ENCODE assay signal across 30 mouse cellular contexts in genomic region chr9:14728365-14728764, GRCm38 (mm10). TPM values are rescaled to one million over a fixed set of nuclear protein-coding genes. Genes with fewer than 3 reads are reported as not detected.
"Had no signal": no experiment of that assay in that cellular context is flagged by ENCODE, and none has a peak within 500 bp of the region (broad histone marks: within the 10 kb centered on the region; RNA-seq: fewer than 3 reads in every experiment).

No protein-coding gene starts in this region.

- H3K9ac ChIP-seq: embryonic facial prominence, embryonic 12.5 days; embryonic facial prominence, embryonic 13.5 days; embryonic facial prominence, embryonic 15.5 days; forebrain, embryonic 12.5 days; forebrain, embryonic 13.5 days; forebrain, embryonic 15.5 days; forebrain, postnatal 0 days had no signal

- H3K9me3 ChIP-seq: embryonic facial prominence, embryonic 10.5 days; embryonic facial prominence, embryonic 12.5 days; embryonic facial prominence, embryonic 13.5 days; embryonic facial prominence, embryonic 15.5 days; forebrain, embryonic 10.5 days; forebrain, embryonic 12.5 days; forebrain, embryonic 13.5 days; forebrain, embryonic 15.5 days had no signal

- H3K36me3 ChIP-seq: embryonic facial prominence, embryonic 10.5 days; embryonic facial prominence, embryonic 12.5 days; embryonic facial prominence, embryonic 13.5 days; embryonic facial prominence, embryonic 15.5 days; forebrain, embryonic 10.5 days; forebrain, embryonic 12.5 days; forebrain, embryonic 15.5 days had no signal

- ATAC-seq: forebrain, embryonic 13.5 days; forebrain, embryonic 14.5 days; forebrain, embryonic 15.5 days; forebrain, embryonic 16.5 days; forebrain, postnatal 0 days had no signal

- H3K4me3 ChIP-seq: embryonic facial prominence, embryonic 10.5 days; embryonic facial prominence, embryonic 12.5 days; embryonic facial prominence, embryonic 13.5 days; embryonic facial prominence, embryonic 15.5 days; erythroblast, embryonic 14.5 days; forebrain, embryonic 10.5 days; forebrain, embryonic 12.5 days; forebrain, embryonic 13.5 days; forebrain, embryonic 15.5 days; gastrocnemius, adult 2 months had no signal

- H3K27ac ChIP-seq: embryonic facial prominence, embryonic 10.5 days; embryonic facial prominence, embryonic 12.5 days; embryonic facial prominence, embryonic 13.5 days; embryonic facial prominence, embryonic 15.5 days; forebrain, embryonic 10.5 days; forebrain, embryonic 12.5 days; forebrain, embryonic 13.5 days; forebrain, embryonic 15.5 days; gastrocnemius, adult 2 months had no signal

- H3K27me3 ChIP-seq: embryonic facial prominence, embryonic 12.5 days; embryonic facial prominence, embryonic 13.5 days; embryonic facial prominence, embryonic 15.5 days; forebrain, embryonic 12.5 days; forebrain, embryonic 13.5 days; forebrain, embryonic 15.5 days had no signal

- DNase-seq: cerebellum, adult 2 months; cerebellum, adult 8-10 months; cerebellum, adult 9-10 months; cerebellum, adult 9-11 months; cerebellum, postnatal 10 days; cerebellum, postnatal 14 days; cerebellum, postnatal 25 days; cerebellum, postnatal 36 days; embryo, embryonic 11 days; forebrain, postnatal 0 days; gastrocnemius, adult 2 months; gastrocnemius, postnatal 10 days; gastrocnemius, postnatal 14 days; gastrocnemius, postnatal 25 days; gastrocnemius, postnatal 36 days; heart, adult 18-20 months had no signal

- H3K4me2 ChIP-seq: embryonic facial prominence, embryonic 12.5 days; embryonic facial prominence, embryonic 13.5 days; embryonic facial prominence, embryonic 15.5 days; forebrain, embryonic 12.5 days; forebrain, embryonic 13.5 days; forebrain, embryonic 15.5 days had no signal

- H3K4me1 ChIP-seq: forebrain, embryonic 13.5 days; forebrain, embryonic 15.5 days had no signal

RNA-seq across cellular contexts. Expression of gene Piwil4, which starts 12.2 kb away (rescaled TPM):
- polyA plus RNA-seq: cortical plate, adult 2 months; embryonic facial prominence, embryonic 10.5 days; embryonic facial prominence, embryonic 11.5 days; embryonic facial prominence, embryonic 13.5 days; erythroblast, embryonic 14.5 days; forebrain, embryonic 11.5 days; forebrain, embryonic 13.5 days had no signal

RNA-seq across cellular contexts. Expression of gene Fut4, which starts 23.8 kb away (rescaled TPM):
- polyA plus RNA-seq: erythroblast, embryonic 14.5 days had no signal

RNA-seq across cellular contexts. Expression of gene 1700012B09Rik, which starts 42.5 kb away (rescaled TPM):
- polyA plus RNA-seq: embryonic facial prominence, embryonic 13.5 days; erythroblast, embryonic 14.5 days; forebrain, embryonic 10.5 days; forebrain, embryonic 11.5 days had no signal
